Mouse (Mus musculus) forebrain, embryonic 15.5 days (tissue): ENCODE measurements at regions not wholly inside any gene's neighbourhood (a gene's known extent, or its start where the extent isn't known, plus 50 kb on each side); places are given as distances from the start of the nearest gene placed in this dataset.

Experiments
- ATAC-seq: fragments of 200-750 bp; cut with Nextera tagmentation; replicated peaks from 2 replicates; pipeline ENCODE4 v1.8.0; 2017; ENCODE audit warnings: mild to moderate bottlenecking, moderate TSS enrichment, moderate library complexity
- H3K27ac ChIP-seq: fragments of 300-500 bp; sonication (generic); replicated peaks from 2 replicates; pipeline ENCODE4 v1.5.1; 2015; ENCODE audit warnings: mild to moderate bottlenecking, inconsistent platforms
- H3K27me3 ChIP-seq: fragments of 300-500 bp; sonication (generic); 2 replicates; pipeline ENCODE4 v1.6.1; 2015; ENCODE audit warnings: inconsistent platforms
- H3K36me3 ChIP-seq: fragments of 300-500 bp; sonication (generic); 2 replicates; pipeline ENCODE4 v1.6.1; 2015; ENCODE audit warnings: mild to moderate bottlenecking, inconsistent platforms
- H3K4me1 ChIP-seq: fragments of 300-500 bp; sonication (generic); 2 replicates; pipeline ENCODE4 v1.6.1; 2015; ENCODE audit warnings: inconsistent platforms
- H3K4me2 ChIP-seq: fragments of 300-500 bp; sonication (generic); replicated peaks from 2 replicates; pipeline ENCODE4 v1.6.1; 2015; ENCODE audit warnings: mild to moderate bottlenecking, inconsistent platforms
- H3K4me3 ChIP-seq: fragments of 300-500 bp; sonication (generic); 2 replicates; pipeline ENCODE4 v1.5.1; 2015; ENCODE audit warnings: mild to moderate bottlenecking, inconsistent platforms
- H3K9ac ChIP-seq: fragments of 300-500 bp; sonication (generic); replicated peaks from 2 replicates; pipeline ENCODE4 v1.6.1; 2015; ENCODE audit warnings: mild to moderate bottlenecking, inconsistent platforms
- H3K9me3 ChIP-seq: fragments of 300-500 bp; sonication (generic); 2 replicates; pipeline ENCODE4 v1.6.1; 2016; ENCODE audit warnings: inconsistent platforms
- WGBS: fragments of 180-500 bp; shearing (Covaris S2); methylation state at CpG from one replicate; pipeline ENCODE4 v1.1.7; 2015; ENCODE audit warnings: mixed read lengths; 5-methylcytosine and 5-hydroxymethylcytosine counted together

DNA sequence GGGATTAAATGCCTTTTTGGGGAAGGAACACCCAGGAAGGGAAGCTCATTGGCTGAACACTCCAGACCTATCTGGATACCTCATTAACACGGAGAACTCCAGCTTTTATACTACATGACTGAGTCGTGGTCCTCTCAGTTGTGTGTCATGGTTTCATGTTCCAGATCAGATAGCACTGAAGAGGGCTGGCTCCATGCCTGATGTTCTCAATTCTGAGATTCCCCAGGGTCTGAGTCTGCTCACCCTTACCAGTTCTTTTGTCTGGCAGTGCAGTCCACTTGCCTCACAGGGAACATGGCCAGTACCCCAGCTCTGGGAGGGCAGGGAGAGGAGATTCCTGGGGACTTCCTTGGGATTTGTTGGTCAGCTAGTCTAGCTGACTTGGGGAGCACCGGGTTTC, 372.0 kb downstream of the Cd83 start:
- H3K4me3 ChIP-seq, result no peak overlapping the region
- H3K4me1 ChIP-seq, result no peaks in the 10 kb centered on the region
- no peak overlapping the region for H3K27ac ChIP-seq
- 76% methylated on average over 3 of the region's 3 CpGs for WGBS
- ATAC-seq, result no peak
- no peaks in the 10 kb centered on the region for H3K27me3 ChIP-seq
- no peaks in the 10 kb centered on the region for H3K9me3 ChIP-seq
- no peak overlapping the region for H3K4me2 ChIP-seq
- H3K9ac ChIP-seq, result no peak overlapping the region
- H3K36me3 ChIP-seq, result no peaks in the 10 kb centered on the region

DNA sequence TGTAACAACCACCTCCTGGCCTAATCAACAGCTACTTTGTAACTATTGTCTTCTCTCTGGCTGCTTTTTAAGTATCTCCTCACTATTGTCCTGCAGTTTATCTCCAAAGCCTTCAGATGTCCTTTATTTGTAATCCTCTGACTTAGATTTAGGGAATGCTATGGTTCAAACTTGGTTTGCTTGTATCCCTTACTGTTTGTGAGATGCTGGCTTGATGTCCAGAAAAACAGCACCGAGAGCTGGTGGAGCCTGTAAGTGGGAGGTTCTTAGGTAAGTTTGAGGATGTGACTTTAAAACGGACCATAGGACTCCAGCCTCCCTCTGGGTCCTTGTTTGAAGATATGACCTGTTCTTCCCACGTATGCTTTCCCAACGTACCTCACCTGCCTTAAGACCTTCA, 372.7 kb downstream of the Cd83 start:
- Histone ChIP-seq H3K27me3 (no peaks in the 10 kb centered on the region), H3K9ac (no peak overlapping the region), H3K9me3 (no peaks in the 10 kb centered on the region), H3K27ac (no peak overlapping the region), H3K4me2 (no peak overlapping the region), H3K36me3 (no peaks in the 10 kb centered on the region), H3K4me3 (no peak overlapping the region), H3K4me1 (no peaks in the 10 kb centered on the region)
- WGBS, result 77% methylated on average over 4 of the region's 4 CpGs
- ATAC-seq, result no peak

DNA sequence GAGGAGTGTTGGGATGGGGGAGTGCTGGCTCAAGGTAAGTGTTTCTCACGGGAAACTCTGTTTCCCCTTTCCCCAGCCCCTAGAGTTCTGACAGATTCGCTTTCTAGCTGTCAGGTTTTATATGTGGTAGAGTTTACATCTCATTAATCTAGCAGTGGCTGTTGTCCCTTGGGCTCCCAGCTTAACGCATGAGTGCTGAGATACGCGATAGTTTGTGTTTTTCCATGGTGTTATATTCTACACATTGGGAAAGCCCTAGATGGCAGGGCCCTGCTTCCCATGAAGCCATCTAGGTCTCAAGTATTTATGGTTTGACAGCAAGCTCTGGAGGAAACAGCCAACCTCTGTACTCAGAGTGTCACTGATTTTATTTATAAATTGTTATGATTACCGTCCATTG, 373.8 kb downstream of the Cd83 start:
- WGBS, result 84% methylated on average over 6 of the region's 6 CpGs
- ATAC-seq, result no peak
- no peak overlapping the region for H3K4me3 ChIP-seq
- no peak overlapping the region for H3K4me2 ChIP-seq
- no peaks in the 10 kb centered on the region for H3K9me3 ChIP-seq
- no peak overlapping the region for H3K9ac ChIP-seq
- no peaks in the 10 kb centered on the region for H3K4me1 ChIP-seq
- H3K36me3 ChIP-seq, result no peaks in the 10 kb centered on the region
- no peaks in the 10 kb centered on the region for H3K27me3 ChIP-seq
- no peak overlapping the region for H3K27ac ChIP-seq

GRCm38 (mm10) chr13:44159346-44159745, 374.8 kb downstream of the Cd83 start:
- Histone ChIP-seq H3K4me3 (no peak overlapping the region), H3K36me3 (no peaks in the 10 kb centered on the region), H3K27me3 (no peaks in the 10 kb centered on the region), H3K27ac (no peak overlapping the region), H3K9ac (no peak overlapping the region), H3K4me2 (no peak overlapping the region), H3K9me3 (no peaks in the 10 kb centered on the region), H3K4me1 (no peaks in the 10 kb centered on the region)
- no peak for ATAC-seq
- WGBS, result 98% methylated on average over 2 of the region's 2 CpGs

GRCm38 (mm10) chr13:44164746-44165145, 380.2 kb downstream of the Cd83 start:
- H3K27ac ChIP-seq, result no peak overlapping the region
- H3K27me3 ChIP-seq, result no peaks in the 10 kb centered on the region
- no peaks in the 10 kb centered on the region for H3K4me1 ChIP-seq
- no peak overlapping the region for H3K4me3 ChIP-seq
- ATAC-seq, result no peak
- no peaks in the 10 kb centered on the region for H3K36me3 ChIP-seq
- H3K9me3 ChIP-seq, result no peaks in the 10 kb centered on the region
- H3K4me2 ChIP-seq, result no peak overlapping the region
- no peak overlapping the region for H3K9ac ChIP-seq

GRCm38 (mm10) chr13:44167186-44167585, 382.6 kb downstream of the Cd83 start:
- H3K9me3 ChIP-seq, result no peaks in the 10 kb centered on the region
- no peak overlapping the region for H3K4me3 ChIP-seq
- ATAC-seq, result no peak
- WGBS, result 61% methylated on average over 9 of the region's 9 CpGs
- no peak overlapping the region for H3K9ac ChIP-seq
- no peak overlapping the region for H3K4me2 ChIP-seq
- no peaks in the 10 kb centered on the region for H3K36me3 ChIP-seq
- no peak overlapping the region for H3K27ac ChIP-seq
- H3K4me1 ChIP-seq, result no peaks in the 10 kb centered on the region
- no peaks in the 10 kb centered on the region for H3K27me3 ChIP-seq

DNA sequence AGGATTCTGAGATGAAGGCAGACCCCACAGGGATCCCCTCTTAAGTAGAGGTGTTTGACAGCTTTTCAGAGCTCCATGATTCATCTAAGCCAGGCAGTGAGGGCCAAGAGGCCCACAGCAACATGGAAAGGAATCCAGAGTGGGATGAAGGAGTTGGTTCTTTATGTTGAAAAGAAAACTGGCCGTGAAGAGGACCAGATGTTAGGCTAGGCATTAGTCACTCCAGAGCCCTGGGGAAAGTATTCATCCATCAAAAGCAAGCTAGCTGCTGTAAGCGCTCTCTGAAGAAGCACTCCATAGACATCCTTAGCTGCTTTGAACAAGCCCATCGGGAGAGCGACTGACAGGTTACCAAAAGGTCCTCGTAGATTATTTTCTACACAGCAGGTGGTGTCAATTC, 383.6 kb downstream of the Cd83 start:
- Histone ChIP-seq H3K9me3 (no peaks in the 10 kb centered on the region), H3K27me3 (no peaks in the 10 kb centered on the region), H3K27ac (no peak overlapping the region), H3K4me3 (no peak overlapping the region), H3K4me1 (no peaks in the 10 kb centered on the region), H3K36me3 (no peaks in the 10 kb centered on the region), H3K9ac (no peak overlapping the region), H3K4me2 (no peak overlapping the region)
- WGBS, result 80% methylated on average over 5 of the region's 5 CpGs
- ATAC-seq, result no peak

GRCm38 (mm10) chr13:44171639-44172038, 387.1 kb downstream of the Cd83 start:
- H3K4me3 ChIP-seq, result no peak overlapping the region
- no peak overlapping the region for H3K27ac ChIP-seq
- no peaks in the 10 kb centered on the region for H3K27me3 ChIP-seq
- no peaks in the 10 kb centered on the region for H3K9me3 ChIP-seq
- ATAC-seq, result no peak
- H3K4me2 ChIP-seq, result no peak overlapping the region
- H3K4me1 ChIP-seq, result no peaks in the 10 kb centered on the region
- H3K9ac ChIP-seq, result no peak overlapping the region
- 87% methylated on average over 6 of the region's 6 CpGs for whole genome bisulfite sequencing
- no peaks in the 10 kb centered on the region for H3K36me3 ChIP-seq

DNA sequence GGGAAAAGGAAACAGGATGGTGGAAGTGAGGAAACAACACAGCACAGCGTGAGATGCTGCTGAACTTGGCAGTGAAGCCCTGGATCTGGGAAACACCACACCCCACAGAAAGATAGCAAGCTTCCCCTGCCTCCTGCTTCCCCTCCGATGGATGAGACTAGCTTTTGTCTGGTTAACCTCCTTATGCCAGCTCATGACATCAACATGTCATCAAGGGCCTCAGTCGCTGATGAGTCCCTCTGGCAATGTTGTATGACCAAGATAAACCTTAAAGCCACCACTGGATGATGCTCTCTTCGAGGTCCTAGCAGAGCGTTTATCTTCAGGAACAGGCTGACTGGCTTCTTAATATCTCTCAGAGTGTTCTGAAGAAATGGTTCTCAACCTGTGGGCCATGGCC, 388.1 kb downstream of the Cd83 start:
- no peak overlapping the region for H3K4me3 ChIP-seq
- 87% methylated on average over 5 of the region's 5 CpGs for WGBS
- no peaks in the 10 kb centered on the region for H3K36me3 ChIP-seq
- no peak for ATAC-seq
- H3K4me1 ChIP-seq, result no peaks in the 10 kb centered on the region
- H3K4me2 ChIP-seq, result no peak overlapping the region
- H3K27me3 ChIP-seq, result no peaks in the 10 kb centered on the region
- H3K9me3 ChIP-seq, result no peaks in the 10 kb centered on the region
- no peak overlapping the region for H3K9ac ChIP-seq
- no peak overlapping the region for H3K27ac ChIP-seq

- no peaks in the 10 kb centered on the region for H3K36me3 ChIP-seq
- H3K4me3 ChIP-seq, result no peak overlapping the region
- ATAC-seq, result no peak
- no peaks in the 10 kb centered on the region for H3K27me3 ChIP-seq
- H3K9ac ChIP-seq, result no peak overlapping the region
- no peak overlapping the region for H3K4me2 ChIP-seq
- H3K4me1 ChIP-seq, result no peaks in the 10 kb centered on the region
- H3K27ac ChIP-seq, result no peak overlapping the region
- H3K9me3 ChIP-seq, result no peaks in the 10 kb centered on the region
- WGBS, result 83% methylated on average over 2 of the region's 2 CpGs
These were observed 389.7 kb downstream of the Cd83 start for GRCm38 (mm10) chr13:44174236-44174635.

GRCm38 (mm10) chr13:44175300-44176036, 390.9 kb downstream of the Cd83 start:
- no peak overlapping the region for H3K4me2 ChIP-seq
- no peaks in the 10 kb centered on the region for H3K9me3 ChIP-seq
- no peaks in the 10 kb centered on the region for H3K4me1 ChIP-seq
- 84% methylated on average over 8 of the region's 8 CpGs for WGBS
- no peaks in the 10 kb centered on the region for H3K27me3 ChIP-seq
- H3K4me3 ChIP-seq, result no peak overlapping the region
- H3K9ac ChIP-seq, result no peak overlapping the region
- ATAC-seq, result no peak
- H3K36me3 ChIP-seq, result no peaks in the 10 kb centered on the region
- no peak overlapping the region for H3K27ac ChIP-seq

- no peaks in the 10 kb centered on the region for H3K27me3 ChIP-seq
- H3K9me3 ChIP-seq, result no peaks in the 10 kb centered on the region
- H3K27ac ChIP-seq, result no peak overlapping the region
- H3K4me1 ChIP-seq, result no peaks in the 10 kb centered on the region
- no peak overlapping the region for H3K4me3 ChIP-seq
- ATAC-seq, result no peak
- H3K4me2 ChIP-seq, result no peak overlapping the region
- H3K36me3 ChIP-seq, result no peaks in the 10 kb centered on the region
- 92% methylated on average over 8 of the region's 8 CpGs for WGBS
- H3K9ac ChIP-seq, result no peak overlapping the region
These were observed 391.5 kb downstream of the Cd83 start for GRCm38 (mm10) chr13:44176121-44176520.

- ATAC-seq, result no peak
- Histone ChIP-seq H3K27me3 (no peaks in the 10 kb centered on the region), H3K4me3 (no peak overlapping the region), H3K4me2 (no peak overlapping the region), H3K36me3 (no peaks in the 10 kb centered on the region), H3K4me1 (peaks cover 6% of the 10 kb centered on the region; the same call in 1 of the 2 replicates), H3K9me3 (no peaks in the 10 kb centered on the region), H3K9ac (no peak overlapping the region), H3K27ac (no peak overlapping the region)
- 88% methylated on average over 6 of the region's 6 CpGs for WGBS
These were observed 393.4 kb downstream of the Cd83 start for GRCm38 (mm10) chr13:44178006-44178405.
